Mouse (Mus musculus): Measurements from ENCODE around the gene Tekt1.
"Not testable (repeated sequence)": the region's sequence is repeated elsewhere in the genome, so short reads cannot be mapped to it uniquely, and the experiment has no call there.

The Tekt1 gene

GRCm38 (mm10) chr11:72389407-72390142 lies 27.3 kb upstream of the Tekt1 start:
- DNase-seq = no peak

GRCm38 (mm10) chr11:72388113-72388529 lies 25.9 kb upstream of the Tekt1 start:
- DNase-seq = no peak

GRCm38 (mm10) chr11:72379351-72379750 lies 17.1 kb upstream of the Tekt1 start:
- DNase-seq = no peak

GRCm38 (mm10) chr11:72378222-72378621 lies 16.0 kb upstream of the Tekt1 start:
- no peak for DNase-seq

GRCm38 (mm10) chr11:72376562-72376961 lies 14.3 kb upstream of the Tekt1 start:
- no peak for DNase-seq

- no peak for DNase-seq
These were observed 7.8 kb upstream of the Tekt1 start for GRCm38 (mm10) chr11:72369904-72370672.

- DNase-seq = no peak
These were observed 5.9 kb upstream of the Tekt1 start for GRCm38 (mm10) chr11:72367934-72368674.

DNA sequence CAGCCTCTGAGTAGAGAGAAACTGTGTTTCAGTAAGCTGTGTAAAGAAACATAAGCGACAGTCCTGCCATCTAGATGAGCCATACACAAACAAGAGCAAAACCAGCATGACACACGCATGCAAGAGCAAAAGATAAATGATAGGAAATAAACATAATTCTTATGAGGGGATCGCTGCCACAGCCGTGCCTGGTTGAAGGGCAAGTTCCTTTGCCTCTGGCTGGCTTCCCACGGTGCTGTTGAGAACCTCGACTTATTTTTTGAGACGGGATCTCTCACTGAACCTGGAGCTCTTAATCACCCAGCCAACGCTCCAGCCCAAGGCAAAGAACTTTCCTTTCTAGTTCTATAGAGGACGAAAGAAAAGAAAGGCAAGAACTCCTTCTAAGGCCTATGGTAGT lies 3.9 kb upstream of the Tekt1 start:
- DNase-seq = no peak

- DNase-seq = no peak
These were observed 2.3 kb upstream of the Tekt1 start for GRCm38 (mm10) chr11:72364526-72364925.

GRCm38 (mm10) chr11:72363523-72364240 lies 1.4 kb upstream of the Tekt1 start:
- DNase-seq = peak; percentile 31

- DNase-seq = peak; percentile 83
These were observed 576 bp downstream of the Tekt1 start for GRCm38 (mm10) chr11:72361385-72362346.

DNA sequence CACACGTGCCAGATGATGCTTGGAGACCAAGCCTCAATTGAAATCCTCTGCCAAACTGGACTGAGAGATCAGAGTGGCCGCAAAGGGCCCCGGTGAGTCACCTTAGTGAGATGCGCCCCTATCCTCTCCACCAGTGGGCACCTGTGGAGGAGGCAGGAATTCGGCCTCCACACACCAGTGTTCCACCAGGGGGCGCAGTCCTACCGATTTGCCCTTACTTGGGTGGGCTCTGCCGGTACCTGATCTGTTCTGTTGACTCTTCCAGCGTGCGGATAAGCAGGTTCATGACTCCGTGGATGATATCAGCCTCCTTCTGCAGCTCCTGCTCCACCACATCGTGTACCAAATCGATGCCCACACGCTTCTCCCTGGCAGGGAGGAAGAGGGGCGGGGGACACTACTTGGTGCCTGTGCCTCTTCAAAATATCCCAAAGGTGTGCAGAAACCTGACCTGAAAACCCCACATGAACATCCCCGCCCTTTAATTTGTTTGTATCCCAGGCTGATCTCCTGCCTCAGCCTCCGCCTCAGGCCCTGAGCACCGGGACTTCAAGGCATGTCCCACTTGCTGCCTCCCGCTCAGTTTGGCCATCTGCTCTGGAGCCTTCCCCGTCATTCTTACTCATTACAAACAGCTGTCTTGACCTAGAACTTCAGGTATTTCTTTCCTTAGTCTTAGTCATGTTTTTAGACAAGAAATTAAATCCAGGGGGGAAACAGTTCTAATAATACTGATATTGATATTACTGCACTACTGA lies 7.1 kb downstream of the Tekt1 start:
- peak; percentile 89 for DNase-seq

GRCm38 (mm10) chr11:72353186-72353585 lies 9.1 kb downstream of the Tekt1 start:
- DNase-seq = no peak

- no peak for DNase-seq
These were observed 10.0 kb downstream of the Tekt1 start for GRCm38 (mm10) chr11:72352272-72352671.

GRCm38 (mm10) chr11:72349652-72350051 lies 12.6 kb downstream of the Tekt1 start:
- DNase-seq = no peak

GRCm38 (mm10) chr11:72349016-72349415 lies 13.2 kb downstream of the Tekt1 start:
- peak; percentile 30 for DNase-seq

- DNase-seq = peak; percentile 56
These were observed 13.7 kb downstream of the Tekt1 start for GRCm38 (mm10) chr11:72348563-72348962.

DNA sequence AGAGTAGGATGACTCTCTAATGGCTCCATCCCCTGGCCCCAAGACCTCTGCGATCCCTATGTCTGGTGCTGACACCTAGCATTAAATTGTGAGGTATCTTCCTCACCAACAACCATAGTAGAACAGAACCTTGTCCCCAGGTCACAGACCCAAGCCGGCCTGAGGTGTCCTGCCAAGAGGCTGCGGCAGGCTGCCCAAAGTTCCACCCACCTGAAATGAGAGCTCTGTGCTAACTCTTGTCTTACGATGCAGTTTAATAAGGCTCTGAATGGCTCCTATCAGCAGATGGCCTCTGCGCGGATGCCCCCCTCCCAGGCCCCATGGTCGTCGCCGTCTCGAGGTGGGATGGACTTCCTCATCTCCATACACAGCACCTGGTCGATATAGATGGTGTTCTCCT lies 17.8 kb downstream of the Tekt1 start:
- no peak for DNase-seq

DNA sequence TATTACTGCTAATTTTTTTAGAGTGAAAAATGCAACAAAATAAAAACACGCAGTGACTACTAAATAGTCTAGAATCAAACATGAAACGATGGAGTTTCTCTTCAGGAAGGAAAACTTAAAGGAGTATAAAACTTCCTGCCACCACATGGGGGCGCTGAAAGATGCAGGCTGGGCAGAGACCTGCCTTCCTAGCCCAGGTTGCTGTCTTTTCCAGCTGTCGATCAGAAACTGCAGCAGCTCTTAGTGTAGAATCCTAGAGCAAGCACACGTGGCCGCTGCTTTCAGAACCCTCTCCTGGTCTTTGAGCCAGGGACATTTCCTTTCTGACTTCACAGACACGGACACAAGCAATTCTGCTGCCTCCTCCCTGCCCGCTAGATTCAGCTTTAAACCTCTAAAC lies 18.3 kb downstream of the Tekt1 start:
- peak; percentile 79 for DNase-seq

GRCm38 (mm10) chr11:72343238-72343625 lies 19.0 kb downstream of the Tekt1 start:
- not testable (repeated sequence) for DNase-seq
